Mouse (Mus musculus): ENCODE results near the gene 1700069L16Rik.

Gene 1700069L16Rik

GRCm38 (mm10) chr5:113724446-113724845 is at the start of gene 1700069L16Rik:
1700069L16Rik (minus strand) TSS chr5:113724772.
- peak; percentile 58 for DNase-seq (ENCODE audit: low spot score)

DNA sequence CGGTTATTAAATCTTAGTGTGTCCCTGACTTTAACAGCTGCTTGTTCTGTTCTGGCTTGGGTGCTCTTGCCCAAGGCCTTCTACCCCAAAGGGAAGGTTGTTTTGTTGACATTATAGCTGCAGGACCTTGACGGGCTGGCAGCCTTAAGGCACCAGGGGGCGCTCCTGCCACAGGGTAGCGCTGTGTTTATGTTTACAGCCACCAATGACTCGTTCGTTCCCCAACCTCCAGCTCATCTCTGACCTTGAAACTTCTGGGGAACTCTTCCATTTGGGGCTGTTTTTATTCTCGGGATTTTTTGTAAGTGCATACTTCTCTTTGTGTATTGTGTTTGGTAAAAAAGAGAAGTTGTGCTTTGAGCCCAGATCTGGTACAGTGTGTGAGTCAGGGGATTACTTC is 49.1 kb upstream of the 1700069L16Rik start:
- DNase-seq (ENCODE audit: low spot score), result peak; percentile 78

GRCm38 (mm10) chr5:113772905-113773519 is 48.4 kb upstream of the 1700069L16Rik start:
- peak; percentile 9 for DNase-seq (ENCODE audit: low spot score)

DNA sequence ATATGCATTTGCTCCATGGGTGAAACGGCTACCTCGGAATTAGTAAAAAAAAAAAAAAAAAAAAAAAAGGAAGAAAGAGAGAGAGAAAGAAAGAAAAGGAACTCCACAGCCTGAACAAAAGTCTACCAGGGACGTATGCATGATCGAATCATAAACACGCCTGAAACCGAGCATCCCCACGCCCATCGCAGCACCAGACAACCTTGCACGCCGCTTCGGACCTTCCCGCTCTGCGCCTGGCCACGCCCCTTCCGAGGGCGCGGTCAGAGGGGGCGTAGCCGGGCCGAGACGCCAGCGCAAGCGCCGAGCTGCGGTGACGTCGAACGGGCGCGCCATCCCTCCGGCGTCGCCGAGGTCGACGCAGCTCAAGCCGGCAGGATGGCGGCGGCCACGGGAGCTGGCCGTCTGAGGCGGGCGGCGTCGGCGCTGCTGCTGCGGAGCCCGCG is 47.9 kb upstream of the 1700069L16Rik start, which contains the start of the genes Sart3 and Iscu:
TSS of gene Sart3 (minus strand) at position 61 of the 446 bp plus-strand sequence.
TSS of gene Iscu (plus strand) at position 299 of the 446 bp plus-strand sequence.
- peak; percentile 93 for DNase-seq (ENCODE audit: low spot score)

- DNase-seq (ENCODE audit: low spot score), result peak; percentile 93
Observed at GRCm38 (mm10) chr5:113771213-113772162, 46.9 kb upstream of the 1700069L16Rik start.

DNA sequence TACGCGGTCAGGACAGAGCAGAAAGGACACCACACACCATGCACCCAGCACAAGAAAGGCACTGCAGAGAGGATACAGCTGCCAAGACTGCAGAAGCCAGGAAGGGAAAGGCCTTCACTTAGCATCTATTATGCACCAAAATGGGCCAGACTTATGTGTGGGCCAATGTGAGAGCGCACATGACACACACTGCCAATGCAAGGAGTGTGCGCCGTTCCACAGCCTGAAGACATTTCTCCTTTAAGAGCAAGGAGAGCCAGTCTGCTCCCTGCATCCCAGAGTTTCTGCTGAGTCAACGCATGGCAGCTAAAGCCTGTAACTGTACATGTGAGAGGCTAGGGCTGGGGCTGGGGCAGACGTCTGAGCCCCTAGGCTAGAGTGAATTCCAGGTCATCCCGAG is 44.2 kb upstream of the 1700069L16Rik start:
- no peak for DNase-seq (ENCODE audit: low spot score)

DNA sequence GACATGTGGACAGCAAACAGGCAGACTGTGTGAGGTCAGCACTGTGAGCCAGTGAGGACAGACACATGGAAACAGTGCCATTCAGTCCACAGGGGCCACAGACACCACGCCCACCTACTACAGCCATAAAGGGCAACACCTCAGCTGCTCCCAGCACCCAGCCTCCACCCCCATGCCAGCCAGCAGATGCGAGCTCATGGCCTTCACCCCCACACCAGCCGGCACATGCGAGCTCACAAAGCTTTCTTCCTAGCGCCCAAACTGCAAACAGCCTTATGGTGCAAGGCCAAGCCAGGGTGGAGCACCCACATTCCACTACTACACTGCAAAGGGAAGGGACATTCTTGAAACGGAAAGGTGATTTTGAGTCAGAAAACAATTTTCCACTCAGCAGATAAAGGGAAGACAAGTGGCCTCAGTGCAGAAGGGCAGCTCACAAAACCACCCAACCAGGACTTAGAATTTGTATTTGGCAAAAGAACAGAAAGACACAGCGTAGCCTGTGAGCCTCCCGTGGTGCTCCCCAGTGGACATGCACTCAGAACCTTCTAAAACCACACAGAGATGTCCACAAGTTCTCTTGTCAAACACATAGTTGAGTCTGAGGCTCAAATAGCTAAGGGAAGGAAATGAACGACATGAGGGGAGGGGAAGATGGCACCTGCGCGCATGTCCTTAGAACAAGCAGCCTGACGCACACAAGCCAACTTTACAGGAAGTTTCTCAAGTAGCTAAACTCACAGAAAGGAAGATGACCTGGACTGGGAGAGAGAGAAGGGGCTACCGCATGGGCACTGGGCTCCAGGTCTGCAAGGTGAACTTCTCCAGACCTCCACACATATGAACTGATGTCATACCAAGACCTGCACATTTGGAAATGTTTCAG is 41.3 kb upstream of the 1700069L16Rik start:
- DNase-seq (ENCODE audit: low spot score), result no peak

DNA sequence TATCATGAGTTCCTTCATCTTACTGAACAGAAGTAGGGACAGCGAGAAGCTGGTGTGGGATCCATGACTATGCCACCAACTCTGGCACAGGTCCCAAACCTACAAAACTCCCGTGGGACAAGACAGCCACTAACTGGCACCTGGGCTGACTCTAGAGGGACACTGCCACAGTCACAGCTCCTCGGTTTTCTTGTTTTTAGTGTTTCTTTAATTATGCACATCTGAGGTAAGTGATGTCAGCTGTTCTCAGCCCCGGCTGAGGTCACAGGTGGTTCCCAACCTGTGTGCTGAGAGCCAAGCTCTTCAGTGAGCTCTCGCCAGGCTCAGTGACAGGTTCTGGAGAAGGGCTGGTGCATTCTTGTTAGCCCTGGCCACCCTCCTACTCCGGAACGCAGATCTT is 39.9 kb upstream of the 1700069L16Rik start:
- no peak for DNase-seq (ENCODE audit: low spot score)

- no peak for DNase-seq (ENCODE audit: low spot score)
Observed at GRCm38 (mm10) chr5:113761585-113761984, 37.0 kb upstream of the 1700069L16Rik start.

DNA sequence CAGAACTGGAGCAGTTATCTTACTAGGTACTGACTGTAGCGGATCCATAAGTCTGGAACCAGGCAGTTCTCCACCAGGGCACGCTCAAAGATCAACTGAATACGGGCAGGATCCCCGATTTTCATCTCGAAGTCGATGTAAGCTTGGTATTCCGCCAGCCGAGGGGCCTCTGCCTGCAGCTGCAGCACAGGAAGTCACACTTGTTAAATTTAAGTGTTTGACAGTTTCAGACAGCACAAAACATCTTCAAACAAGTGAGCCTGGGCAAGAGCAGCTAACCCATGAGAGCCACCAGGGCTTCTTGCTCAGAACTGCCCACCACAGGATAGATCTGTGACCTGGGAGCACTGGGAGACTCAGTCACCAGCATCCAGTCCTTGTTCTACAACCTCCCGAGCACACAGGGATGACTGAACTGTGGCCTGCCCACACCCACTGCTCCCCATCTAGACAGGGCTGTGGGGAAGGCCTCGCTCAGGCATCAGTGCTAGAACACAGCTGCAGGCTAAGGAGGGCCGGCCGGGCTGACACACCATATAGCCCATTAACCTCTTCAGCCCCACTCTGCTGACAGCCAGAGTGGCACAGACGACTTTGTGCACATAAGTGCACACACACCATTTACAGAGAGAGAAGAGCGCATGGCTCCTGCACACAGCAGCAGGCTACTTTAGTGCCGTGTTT is 30.9 kb upstream of the 1700069L16Rik start:
- no peak for DNase-seq (ENCODE audit: low spot score)

- DNase-seq (ENCODE audit: low spot score), result no peak
Observed at GRCm38 (mm10) chr5:113751521-113752157, 27.1 kb upstream of the 1700069L16Rik start.

- no peak for DNase-seq (ENCODE audit: low spot score)
Observed at GRCm38 (mm10) chr5:113748556-113749331, 24.2 kb upstream of the 1700069L16Rik start.

DNA sequence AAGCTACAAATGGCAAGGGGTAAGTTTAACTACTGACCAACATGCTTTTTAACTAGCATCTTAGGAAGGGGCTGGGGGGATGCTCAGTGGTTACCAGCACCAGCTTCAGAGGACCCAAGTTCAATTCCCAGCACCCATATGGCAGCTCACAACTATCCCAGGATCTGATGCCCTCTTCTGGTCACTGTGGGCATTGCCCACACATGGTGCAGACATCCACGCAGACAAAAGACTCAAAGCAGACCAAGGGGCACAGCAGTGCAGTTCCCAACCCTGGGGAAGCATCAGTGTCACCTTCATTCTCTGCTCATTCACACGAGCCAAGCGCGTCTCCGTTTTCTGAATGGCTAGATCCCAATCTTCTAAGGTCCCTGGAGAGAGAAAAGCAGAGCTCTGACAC is 23.1 kb upstream of the 1700069L16Rik start:
- no peak for DNase-seq (ENCODE audit: low spot score)

- no peak for DNase-seq (ENCODE audit: low spot score)
Observed at GRCm38 (mm10) chr5:113737607-113738237, 13.2 kb upstream of the 1700069L16Rik start.

DNA sequence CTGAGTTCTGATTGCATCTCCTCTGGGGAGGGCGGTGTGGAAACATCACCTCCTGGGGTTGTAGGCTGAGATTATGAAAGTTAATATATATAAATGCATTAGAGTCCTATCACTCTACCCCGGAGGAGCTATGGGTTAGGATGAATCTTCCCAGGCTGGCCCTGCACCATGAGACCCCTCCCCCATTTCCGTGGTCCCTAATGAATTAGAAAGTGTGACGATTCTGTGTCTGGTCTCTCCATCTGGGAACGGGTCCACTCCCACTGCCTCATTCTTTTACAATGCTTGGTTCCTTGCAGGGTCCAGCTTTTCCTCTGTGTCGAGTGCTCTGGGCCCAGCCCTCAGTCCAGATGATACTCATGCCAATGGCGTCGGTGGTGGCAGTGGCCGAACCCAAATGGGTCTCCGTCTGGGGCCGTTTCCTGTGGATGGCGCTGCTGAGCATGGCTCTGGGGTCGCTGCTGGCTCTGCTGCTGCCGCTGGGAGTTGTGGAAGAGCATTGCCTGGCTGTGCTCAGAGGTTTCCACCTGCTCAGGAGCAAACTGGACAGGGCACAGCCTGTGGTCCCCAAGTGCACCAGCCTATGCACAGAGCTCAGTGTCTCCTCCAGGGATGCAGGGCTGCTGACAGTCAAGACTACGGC is 12.1 kb upstream of the 1700069L16Rik start:
- no peak for DNase-seq (ENCODE audit: low spot score)

GRCm38 (mm10) chr5:113736113-113736502 is 11.5 kb upstream of the 1700069L16Rik start:
- DNase-seq (ENCODE audit: low spot score), result no peak

- peak; percentile 97 for DNase-seq (ENCODE audit: low spot score)
Observed at GRCm38 (mm10) chr5:113735345-113736112, 11.0 kb upstream of the 1700069L16Rik start, which contains the start of gene Ficd. Ficd (plus strand) TSS chr5:113735803.

- DNase-seq (ENCODE audit: low spot score), result no peak
Observed at GRCm38 (mm10) chr5:113735023-113735344, 10.4 kb upstream of the 1700069L16Rik start.

Measured in yolk sac, embryonic 10.5 days (tissue).